Mouse (Mus musculus) testis, adult 2 months (tissue): ENCODE results near the gene Cnnm2.

ENCODE experiments used
- CTCF ChIP-seq: fragments of 200-500 bp; IDR thresholded peaks from 2 replicates; pipeline ENCODE4 v1.5.1; 2012; ENCODE audit warnings: low read depth, mild to moderate bottlenecking, inconsistent platforms, low read length, moderate library complexity; ENCODE audit not compliant: control insufficient read depth, insufficient read depth, insufficient replicate concordance
- POLR2A ChIP-seq: fragments of 200-500 bp; IDR thresholded peaks from 2 replicates; pipeline ENCODE4 v1.6.1; 2012; ENCODE audit warnings: low read depth, mild to moderate bottlenecking, inconsistent platforms, low read length, moderate library complexity; ENCODE audit not compliant: control insufficient read depth

DNA sequence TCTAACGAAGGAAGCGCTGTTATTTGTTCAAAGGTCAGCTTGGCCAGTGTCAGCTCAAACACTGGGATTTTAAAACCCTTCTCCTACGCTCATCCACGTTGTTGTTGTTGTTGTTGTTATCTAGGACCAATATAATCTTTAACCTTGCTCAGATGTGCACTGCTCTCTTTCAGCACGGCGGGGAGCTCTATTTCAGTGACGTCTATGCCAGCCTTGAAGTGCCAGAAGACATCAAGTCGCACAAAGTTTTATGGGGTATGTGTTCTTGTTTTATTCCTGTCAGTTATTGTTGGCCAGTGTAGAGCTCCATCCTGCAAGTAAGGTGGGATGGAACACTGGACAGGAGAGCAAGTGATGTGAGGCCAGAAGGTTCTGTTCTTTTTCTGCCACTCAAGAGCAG, 46.4 kb upstream of the Cnnm2 start:
- TF ChIP-seq POLR2A (no peak), CTCF (no peak)
